Mouse (Mus musculus): Measurements from ENCODE around the gene Gm3500. TPM values are rescaled to one million over a fixed set of nuclear protein-coding genes. Genes with fewer than 3 reads are reported as not detected.
"Not testable (repeated sequence)": the region's sequence is repeated elsewhere in the genome, so short reads cannot be mapped to it uniquely, and the experiment has no call there.

Gm3500 gene
- 1.3 and 2.3 TPM in 2 replicates for polyA plus RNA-seq (2015; fragmentation: Nextera tagmentation; extraction: Ambion mirVana)

- H3K4me2 ChIP-seq; H3K4me1 ChIP-seq (replicated peaks); H3K27ac ChIP-seq (replicated peaks); H3K9ac ChIP-seq; ATAC-seq (ENCODE audit: low FRiP score, low read depth); H3K4me3 ChIP-seq; H3K27me3 ChIP-seq; H3K9me3 ChIP-seq; H3K36me3 ChIP-seq: not testable (repeated sequence)
- WGBS: no CpG with 5 or more reads among the region's 37 CpGs
Measured at GRCm38 (mm10) chr14:5388949-5389348, at the start of gene Gm3500. Gene Gm3500, minus strand, starts transcription at chr14:5389049.

DNA sequence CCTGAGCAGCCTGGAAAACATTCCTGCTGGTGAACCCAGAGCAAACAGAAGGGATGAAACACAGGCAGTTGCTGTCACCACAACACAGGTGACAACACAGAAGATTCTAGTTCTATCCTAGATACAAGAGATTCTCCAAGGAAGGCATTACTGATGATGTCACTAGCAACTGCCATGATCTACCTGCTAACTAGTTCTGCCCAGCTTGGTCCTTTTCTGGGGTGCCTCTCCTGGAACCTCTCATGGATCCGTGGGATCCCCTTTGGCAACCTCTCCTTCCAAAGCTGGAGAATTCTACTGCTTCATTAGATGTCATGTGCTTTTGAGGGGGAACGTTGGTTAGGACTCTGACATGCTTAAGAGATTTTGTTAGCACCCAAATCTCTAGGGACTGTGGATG, 54.0 kb downstream of the Gm3500 start, which contains the start of gene Gm3542:
Gm3542 (minus strand) TSS at position 101 of the 400 bp plus-strand sequence.
- H3K4me3 ChIP-seq; H3K4me1 ChIP-seq (replicated peaks); H3K27ac ChIP-seq (replicated peaks); H3K9me3 ChIP-seq; ATAC-seq (ENCODE audit: low FRiP score, low read depth); H3K9ac ChIP-seq; H3K27me3 ChIP-seq; H3K36me3 ChIP-seq; H3K4me2 ChIP-seq: not testable (repeated sequence)
- no CpG with 5 or more reads among the region's 2 CpGs for WGBS

Other genes starting within 250 kb of the Gm3500 start
- gene Gm3317, start 224.5 kb downstream of the Gm3500 start, polyA plus RNA-seq (2015; fragmentation: Nextera tagmentation; extraction: Ambion mirVana): not detected in 2 replicates
- not detected in 2 replicates for gene Gm8271, start 203.3 kb downstream of the Gm3500 start, polyA plus RNA-seq (2015; fragmentation: Nextera tagmentation; extraction: Ambion mirVana)
- 0.14 TPM in 1 of 2 replicates, not detected in the other for gene Gm3526, start 128.5 kb downstream of the Gm3500 start, polyA plus RNA-seq (2015; fragmentation: Nextera tagmentation; extraction: Ambion mirVana)
- gene Gm3542, start 54.1 kb downstream of the Gm3500 start, polyA plus RNA-seq (2015; fragmentation: Nextera tagmentation; extraction: Ambion mirVana): not detected in 2 replicates
- gene Gm3194, start 66.4 kb upstream of the Gm3500 start, polyA plus RNA-seq (2015; fragmentation: Nextera tagmentation; extraction: Ambion mirVana): 2.7 and 3.6 TPM in 2 replicates
- not detected in 2 replicates for gene Gm8246, start 88.8 kb upstream of the Gm3500 start, polyA plus RNA-seq (2015; fragmentation: Nextera tagmentation; extraction: Ambion mirVana)
- gene Gm3187, start 95.2 kb upstream of the Gm3500 start, polyA plus RNA-seq (2015; fragmentation: Nextera tagmentation; extraction: Ambion mirVana): 0.09 TPM in 1 of 2 replicates, not detected in the other
- 14.6 and 15.9 TPM in 2 replicates for gene Gm3488, start 112.6 kb upstream of the Gm3500 start, polyA plus RNA-seq (2015; fragmentation: Nextera tagmentation; extraction: Ambion mirVana)
- gene Gm3532, start 149.4 kb upstream of the Gm3500 start, polyA plus RNA-seq (2015; fragmentation: Nextera tagmentation; extraction: Ambion mirVana): 0.17 TPM in 1 of 2 replicates, not detected in the other
- gene Gm8265, start 244.0 kb upstream of the Gm3500 start, polyA plus RNA-seq (2015; fragmentation: Nextera tagmentation; extraction: Ambion mirVana): not detected in 2 replicates